Mouse (Mus musculus) erythroblast, embryonic 14.5 days (primary cell): ENCODE results near the gene Jmjd1c.

ENCODE experiments used
- GATA1 ChIP-seq: IDR thresholded peaks from 2 replicates; pipeline ENCODE4 v1.6.1; 2012; ENCODE audit warnings: low read length, inconsistent platforms, mixed read lengths
- TAL1 ChIP-seq: IDR thresholded peaks from 3 replicates; pipeline ENCODE4 v1.6.1; 2012; ENCODE audit warnings: low read length, inconsistent platforms, mixed read lengths

DNA sequence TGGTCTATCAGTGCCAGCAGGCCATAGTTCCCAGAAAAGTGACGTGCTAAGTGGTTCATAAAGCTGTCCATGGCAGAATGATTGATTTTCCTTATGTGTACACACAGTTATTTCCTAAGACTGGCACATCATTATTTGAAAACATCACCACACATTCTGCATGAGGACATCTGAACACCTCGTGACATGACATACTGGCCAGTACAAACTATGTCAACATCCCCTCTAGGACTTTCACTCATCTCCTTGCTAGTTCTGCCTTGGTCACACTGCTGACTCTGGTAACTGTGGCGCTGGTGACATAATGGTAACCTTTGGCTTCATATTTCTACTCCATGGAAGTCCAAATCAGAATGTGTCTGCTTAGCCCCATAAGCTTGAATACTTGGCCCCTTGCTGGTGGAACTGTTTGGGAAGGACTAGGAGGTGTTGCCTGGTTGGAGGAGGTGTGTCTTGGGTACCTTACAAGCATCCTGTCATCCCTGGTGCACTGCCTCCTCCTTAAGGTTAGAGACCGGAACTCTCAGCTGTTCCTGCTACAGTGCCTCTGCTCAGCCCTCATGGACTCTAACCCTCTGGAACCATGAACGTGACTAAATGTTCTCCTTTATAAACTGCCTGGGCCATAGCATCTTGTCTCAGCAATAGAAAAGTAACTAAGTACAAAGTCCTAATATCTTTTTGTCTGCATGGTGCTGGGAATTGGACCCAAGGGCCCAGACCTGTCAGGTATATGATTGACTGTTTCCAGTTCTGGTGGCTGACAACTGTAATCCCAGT lies 8.3 kb upstream of the Jmjd1c start:
- TF ChIP-seq TAL1 (no peak), GATA1 (no peak)
